Mouse (Mus musculus): ENCODE measurements at regions not wholly inside any gene's neighbourhood (a gene's known extent, or its start where the extent isn't known, plus 50 kb on each side); places are given as distances from the start of the nearest gene placed in this dataset.

- no peak overlapping the region for H3K4me3 ChIP-seq (replicated peaks; ENCODE audit: low read length)
- peaks cover 45% of the 10 kb centered on the region for H3K4me1 ChIP-seq (replicated peaks; ENCODE audit: low read depth, low read length)
- H3K27me3 ChIP-seq (ENCODE audit: insufficient read depth, low read length) = 0 out of 2 replicates have a peak, but pooled peaks cover 6% of the 10 kb centered on the region
- TF ChIP-seq NANOG (IDR thresholded peaks at IDR 0.05; ENCODE audit: borderline replicate concordance, low read length) (no peak), POU5F1 (IDR thresholded peaks at IDR 0.05; ENCODE audit: borderline replicate concordance, low read length) (no peak), CTCF (conservative IDR thresholded peaks at IDR 0.05; ENCODE audit: low read length) (no peak)
- H3K36me3 ChIP-seq (ENCODE audit: insufficient read depth, low read length) = no peaks in the 10 kb centered on the region
- no peaks in the 10 kb centered on the region for H3K9me3 ChIP-seq (ENCODE audit: low read length)
These were observed 63.1 kb upstream of the Fxr1 start for GRCm38 (mm10) chr3:33956625-33957023.

GRCm38 (mm10) chr3:33957676-33958075 lies 62.1 kb upstream of the Fxr1 start:
- Histone ChIP-seq H3K27me3 (ENCODE audit: insufficient read depth, low read length) (0 out of 2 replicates have a peak, but pooled peaks cover 6% of the 10 kb centered on the region), H3K9me3 (ENCODE audit: low read length) (no peaks in the 10 kb centered on the region), H3K4me3 (replicated peaks; ENCODE audit: low read length) (no peak overlapping the region), H3K4me1 (replicated peaks; ENCODE audit: low read depth, low read length) (peaks cover 45% of the 10 kb centered on the region), H3K36me3 (ENCODE audit: insufficient read depth, low read length) (no peaks in the 10 kb centered on the region)
- TF ChIP-seq POU5F1 (IDR thresholded peaks at IDR 0.05; ENCODE audit: borderline replicate concordance, low read length) (no peak), CTCF (conservative IDR thresholded peaks at IDR 0.05; ENCODE audit: low read length) (no peak), NANOG (IDR thresholded peaks at IDR 0.05; ENCODE audit: borderline replicate concordance, low read length) (no peak)

- Histone ChIP-seq H3K4me3 (replicated peaks; ENCODE audit: low read length) (no peak overlapping the region), H3K9me3 (ENCODE audit: low read length) (no peaks in the 10 kb centered on the region), H3K36me3 (ENCODE audit: insufficient read depth, low read length) (no peaks in the 10 kb centered on the region), H3K4me1 (replicated peaks; ENCODE audit: low read depth, low read length) (peaks cover 45% of the 10 kb centered on the region), H3K27me3 (ENCODE audit: insufficient read depth, low read length) (0 out of 2 replicates have a peak, but pooled peaks cover 6% of the 10 kb centered on the region)
- TF ChIP-seq NANOG (IDR thresholded peaks at IDR 0.05; ENCODE audit: borderline replicate concordance, low read length) (no peak), POU5F1 (IDR thresholded peaks at IDR 0.05; ENCODE audit: borderline replicate concordance, low read length) (no peak), CTCF (conservative IDR thresholded peaks at IDR 0.05; ENCODE audit: low read length) (no peak)
These were observed 61.5 kb upstream of the Fxr1 start for GRCm38 (mm10) chr3:33958216-33958615.

GRCm38 (mm10) chr3:33960211-33960610 lies 59.5 kb upstream of the Fxr1 start:
- no peaks in the 10 kb centered on the region for H3K9me3 ChIP-seq (ENCODE audit: low read length)
- H3K4me1 ChIP-seq (replicated peaks; ENCODE audit: low read depth, low read length) = peaks cover 40% of the 10 kb centered on the region

GRCm38 (mm10) chr3:33962938-33963337 lies 56.8 kb upstream of the Fxr1 start:
- TF ChIP-seq NANOG (IDR thresholded peaks at IDR 0.05; ENCODE audit: borderline replicate concordance, low read length) = no peak
- TF ChIP-seq POU5F1 (IDR thresholded peaks at IDR 0.05; ENCODE audit: borderline replicate concordance, low read length) = no peak
- no peak for TF ChIP-seq CTCF (conservative IDR thresholded peaks at IDR 0.05; ENCODE audit: low read length)
- no peaks in the 10 kb centered on the region for H3K36me3 ChIP-seq (ENCODE audit: insufficient read depth, low read length)

More at GRCm38 (mm10) chr3:33960211-33960610, 59.5 kb upstream of the Fxr1 start:
- TF ChIP-seq NANOG (IDR thresholded peaks at IDR 0.05; ENCODE audit: borderline replicate concordance, low read length) = no peak
- TF ChIP-seq CTCF (conservative IDR thresholded peaks at IDR 0.05; ENCODE audit: low read length) = no peak
- no peak for TF ChIP-seq POU5F1 (IDR thresholded peaks at IDR 0.05; ENCODE audit: borderline replicate concordance, low read length)
- Histone ChIP-seq H3K27me3 (ENCODE audit: insufficient read depth, low read length) (0 out of 2 replicates have a peak, but pooled peaks cover 6% of the 10 kb centered on the region), H3K4me3 (replicated peaks; ENCODE audit: low read length) (no peak overlapping the region), H3K36me3 (ENCODE audit: insufficient read depth, low read length) (no peaks in the 10 kb centered on the region)

GRCm38 (mm10) chr3:33967184-33967583 lies 52.6 kb upstream of the Fxr1 start:
- Histone ChIP-seq H3K4me1 (replicated peaks; ENCODE audit: low read depth, low read length) (peaks cover 23% of the 10 kb centered on the region), H3K4me3 (replicated peaks; ENCODE audit: low read length) (no peak overlapping the region)

More at GRCm38 (mm10) chr3:33962938-33963337, 56.8 kb upstream of the Fxr1 start:
- H3K27me3 ChIP-seq (ENCODE audit: insufficient read depth, low read length) = no peaks in the 10 kb centered on the region
- H3K4me3 ChIP-seq (replicated peaks; ENCODE audit: low read length) = no peak overlapping the region
- H3K9me3 ChIP-seq (ENCODE audit: low read length) = no peaks in the 10 kb centered on the region
- peaks cover 29% of the 10 kb centered on the region for H3K4me1 ChIP-seq (replicated peaks; ENCODE audit: low read depth, low read length)

More at GRCm38 (mm10) chr3:33967184-33967583, 52.6 kb upstream of the Fxr1 start:
- TF ChIP-seq CTCF (conservative IDR thresholded peaks at IDR 0.05; ENCODE audit: low read length) (no peak), POU5F1 (IDR thresholded peaks at IDR 0.05; ENCODE audit: borderline replicate concordance, low read length) (no peak), NANOG (IDR thresholded peaks at IDR 0.05; ENCODE audit: borderline replicate concordance, low read length) (no peak)
- Histone ChIP-seq H3K36me3 (ENCODE audit: insufficient read depth, low read length) (no peaks in the 10 kb centered on the region), H3K9me3 (ENCODE audit: low read length) (no peaks in the 10 kb centered on the region), H3K27me3 (ENCODE audit: insufficient read depth, low read length) (no peaks in the 10 kb centered on the region)

All from E14TG2a.4 (cell line).